Comparison of ENCODE assay signal across 10 mouse cellular contexts in genomic region chr5:142900651-142901050, GRCm38 (mm10). TPM values are rescaled to one million over a fixed set of nuclear protein-coding genes. Genes with fewer than 3 reads are reported as not detected.
A peak's percentile ranks its signal among the peaks of the same experiment; 100 is the strongest.
DNase-seq lines count a peak whose midpoint lies in the region; ATAC-seq and TF ChIP-seq lines count a peak whose summit lies in the region.
"Had no signal": no experiment of that assay in that cellular context is flagged by ENCODE, and none has a peak within 500 bp of the region (broad histone marks: within the 10 kb centered on the region; RNA-seq: fewer than 3 reads in every experiment).

No protein-coding gene starts in this region.

- no peak for DNase-seq in embryonic facial prominence, embryonic 10.5 days (ENCODE audit: low spot score)
- no peak for DNase-seq in layer of hippocampus, adult 2 months (ENCODE audit: low spot score in 2 of 2)
- DNase-seq in layer of hippocampus, adult 9-10 months (ENCODE audit: low spot score), result no peak
- no peak for DNase-seq in neural tube, embryonic 10.5 days (ENCODE audit: extremely low spot score, low spot score)
- DNase-seq in induced T-regulatory cell, adult 2 months (ENCODE audit: low read depth), result peak; percentile 27
- DNase-seq in urinary bladder, postnatal 4 days (ENCODE audit: low spot score in 2 of 2), result no peak
- DNase-seq: thymus, postnatal 25 days had no signal

- peak overlapping the region; percentile 28; the same call in 1 of the 2 replicates for H3K27ac ChIP-seq in embryonic facial prominence, embryonic 15.5 days (replicated peaks)
- H3K27ac ChIP-seq in embryonic facial prominence, embryonic 10.5 days (replicated peaks), result no peak overlapping the region
- peak overlapping the region; percentile 75 for H3K27ac ChIP-seq in layer of hippocampus, adult 2 months
- peak overlapping the region; percentile 46; the same call in 1 of the 2 replicates for H3K27ac ChIP-seq in neural tube, embryonic 13.5 days (replicated peaks)
- H3K27ac ChIP-seq: liver, embryonic 14.5 days had no signal

- no peak overlapping the region for H3K9ac ChIP-seq in embryonic facial prominence, embryonic 15.5 days
- no peak overlapping the region for H3K9ac ChIP-seq in neural tube, embryonic 13.5 days
- H3K9ac ChIP-seq: liver, embryonic 14.5 days had no signal

- no peaks in the 10 kb centered on the region for H3K27me3 ChIP-seq in embryonic facial prominence, embryonic 15.5 days
- H3K27me3 ChIP-seq in embryonic facial prominence, embryonic 10.5 days (replicated peaks; ENCODE audit: low read depth, poor library complexity, severe bottlenecking), result no peaks in the 10 kb centered on the region; the same call in 1 of the 2 replicates
- no peaks in the 10 kb centered on the region for H3K27me3 ChIP-seq in neural tube, embryonic 13.5 days

- no peak overlapping the region for H3K4me3 ChIP-seq in embryonic facial prominence, embryonic 15.5 days (replicated peaks)
- H3K4me3 ChIP-seq in embryonic facial prominence, embryonic 10.5 days, result no peak overlapping the region
- H3K4me3 ChIP-seq in layer of hippocampus, adult 2 months, result no peak overlapping the region
- H3K4me3 ChIP-seq in neural tube, embryonic 13.5 days, result no peak overlapping the region

- ATAC-seq in embryonic facial prominence, embryonic 15.5 days (ENCODE audit: insufficient number of reproducible peaks, low FRiP score, low TSS enrichment, low read depth), result no peak
- ATAC-seq in neural tube, embryonic 13.5 days (ENCODE audit: low read depth), result no peak

- no peak overlapping the region for H3K4me2 ChIP-seq in embryonic facial prominence, embryonic 15.5 days (replicated peaks)
- no peak overlapping the region for H3K4me2 ChIP-seq in neural tube, embryonic 13.5 days

- no peaks in the 10 kb centered on the region for H3K9me3 ChIP-seq in embryonic facial prominence, embryonic 15.5 days (replicated peaks)
- no peaks in the 10 kb centered on the region for H3K9me3 ChIP-seq in embryonic facial prominence, embryonic 10.5 days
- no peaks in the 10 kb centered on the region for H3K9me3 ChIP-seq in neural tube, embryonic 13.5 days

- peaks cover 27% of the 10 kb centered on the region for H3K4me1 ChIP-seq in embryonic facial prominence, embryonic 15.5 days
- H3K4me1 ChIP-seq in embryonic facial prominence, embryonic 10.5 days, result peaks cover 26% of the 10 kb centered on the region
- H3K4me1 ChIP-seq in neural tube, embryonic 13.5 days (replicated peaks), result peaks cover 38% of the 10 kb centered on the region

- peaks cover 68% of the 10 kb centered on the region for H3K36me3 ChIP-seq in embryonic facial prominence, embryonic 15.5 days
- H3K36me3 ChIP-seq in embryonic facial prominence, embryonic 10.5 days (replicated peaks), result peaks cover 76% of the 10 kb centered on the region
- H3K36me3 ChIP-seq in neural tube, embryonic 13.5 days, result peaks cover 70% of the 10 kb centered on the region

- WGBS in embryonic facial prominence, embryonic 15.5 days, result 81% methylated on average over 7 of the region's 7 CpGs
- 85% methylated on average over 7 of the region's 7 CpGs for WGBS in embryonic facial prominence, embryonic 10.5 days
- 91% methylated on average over 7 of the region's 7 CpGs for WGBS in neural tube, embryonic 13.5 days

- no peak for TF ChIP-seq CTCF in layer of hippocampus, adult 2 months (conservative IDR thresholded peaks at IDR 0.05)

RNA-seq across cellular contexts. Expression of gene Fbxl18, which starts 5.4 kb away (rescaled TPM):
- 11.7 and 14.7 TPM in 2 replicates for polyA plus RNA-seq in embryonic facial prominence, embryonic 15.5 days (2015; fragmentation: Nextera tagmentation; extraction: Ambion mirVana)
- polyA plus RNA-seq in embryonic facial prominence, embryonic 10.5 days (2016; fragmentation: Nextera tagmentation; extraction: Ambion mirVana), result 25.6 and 25.9 TPM in 2 replicates
- 10 to 100 TPM; 36.7 to 39.9 TPM for total RNA-seq in layer of hippocampus, adult 2 months (2021)
- 25.5 and 28.2 TPM in 2 replicates for polyA plus RNA-seq in neural tube, embryonic 13.5 days (2015; fragmentation: Nextera tagmentation; extraction: Ambion mirVana)

RNA-seq across cellular contexts. Expression of gene Actb, which starts 5.9 kb away (rescaled TPM):
- 12,790 and 13,060 TPM in 2 replicates for polyA plus RNA-seq in embryonic facial prominence, embryonic 15.5 days (2015; fragmentation: Nextera tagmentation; extraction: Ambion mirVana)
- 15,960 and 16,856 TPM in 2 replicates for polyA plus RNA-seq in embryonic facial prominence, embryonic 10.5 days (2016; fragmentation: Nextera tagmentation; extraction: Ambion mirVana)
- 1,000 to 10,000 TPM; 3,149 to 3,251 TPM for total RNA-seq in layer of hippocampus, adult 2 months (2021)
- 15,088 and 16,772 TPM in 2 replicates for polyA plus RNA-seq in neural tube, embryonic 13.5 days (2015; fragmentation: Nextera tagmentation; extraction: Ambion mirVana)

RNA-seq across cellular contexts. Expression of gene Fscn1, which starts 59.5 kb away (rescaled TPM):
- 328 TPM in 2 replicates for polyA plus RNA-seq in embryonic facial prominence, embryonic 15.5 days (2015; fragmentation: Nextera tagmentation; extraction: Ambion mirVana)
- polyA plus RNA-seq in embryonic facial prominence, embryonic 10.5 days (2016; fragmentation: Nextera tagmentation; extraction: Ambion mirVana), result 759 and 790 TPM in 2 replicates
- total RNA-seq in layer of hippocampus, adult 2 months (2021), result 100 to 1,000 TPM; 172 to 173 TPM
- polyA plus RNA-seq in neural tube, embryonic 13.5 days (2015; fragmentation: Nextera tagmentation; extraction: Ambion mirVana), result 517 and 659 TPM in 2 replicates
